Mouse (Mus musculus) lung, embryonic 15.5 days (tissue): ENCODE measurements around the gene Arhgef12. TPM values are rescaled to one million over a fixed set of nuclear protein-coding genes. Genes with fewer than 3 reads are reported as not detected.
"Not testable (repeated sequence)": the region's sequence is repeated elsewhere in the genome, so short reads cannot be mapped to it uniquely, and the experiment has no call there.

Source experiments
- ATAC-seq: fragments of 200-750 bp; cut with Nextera tagmentation; 2 replicates; pipeline ENCODE4 v1.8.0; 2017; ENCODE audit warnings: moderate number of reproducible peaks, borderline replicate concordance; ENCODE audit not compliant: low FRiP score, low TSS enrichment; ENCODE audit errors: extremely low read depth
- H3K27ac ChIP-seq: fragments of 300-500 bp; sonication (generic); 2 replicates; pipeline ENCODE4 v1.5.1; 2015; ENCODE audit warnings: moderate library complexity, mild to moderate bottlenecking, inconsistent platforms
- H3K27me3 ChIP-seq: fragments of 300-500 bp; sonication (generic); 2 replicates; pipeline ENCODE4 v1.6.1; 2015; ENCODE audit warnings: inconsistent platforms
- H3K36me3 ChIP-seq: fragments of 300-500 bp; sonication (generic); 2 replicates; pipeline ENCODE4 v1.6.1; 2015; ENCODE audit warnings: inconsistent platforms
- H3K4me1 ChIP-seq: fragments of 300-500 bp; sonication (generic); 2 replicates; pipeline ENCODE4 v1.6.1; 2015; ENCODE audit warnings: inconsistent platforms
- H3K4me2 ChIP-seq: fragments of 300-500 bp; sonication (generic); 2 replicates; pipeline ENCODE4 v1.6.1; 2015; ENCODE audit warnings: inconsistent platforms, mild to moderate bottlenecking, moderate library complexity
- H3K4me3 ChIP-seq: fragments of 300-500 bp; sonication (generic); 2 replicates; pipeline ENCODE4 v1.5.1; 2015; ENCODE audit warnings: mild to moderate bottlenecking, inconsistent platforms
- H3K9ac ChIP-seq: fragments of 300-500 bp; sonication (generic); 2 replicates; pipeline ENCODE4 v1.6.1; 2015; ENCODE audit warnings: inconsistent platforms
- H3K9me3 ChIP-seq: fragments of 300-500 bp; sonication (generic); 2 replicates; pipeline ENCODE4 v1.6.1; 2016; ENCODE audit warnings: inconsistent platforms
- WGBS: fragments of 180-500 bp; shearing (Covaris S2); methylation state at CpG from one replicate; pipeline ENCODE4 v1.1.7; 2015; 5-methylcytosine and 5-hydroxymethylcytosine counted together
- polyA plus RNA-seq: library from polyadenylated mRNA; unstranded; fragments of >200 nt; fragmentation: Nextera tagmentation; extraction: Ambion mirVana; gene quantifications from 2 replicates; pipeline ENCODE4 v1.2.1, GENCODE M21; 2015

Gene Arhgef12
- polyA plus RNA-seq, 1 experiment from 2014 or later: 14.3 TPM

DNA sequence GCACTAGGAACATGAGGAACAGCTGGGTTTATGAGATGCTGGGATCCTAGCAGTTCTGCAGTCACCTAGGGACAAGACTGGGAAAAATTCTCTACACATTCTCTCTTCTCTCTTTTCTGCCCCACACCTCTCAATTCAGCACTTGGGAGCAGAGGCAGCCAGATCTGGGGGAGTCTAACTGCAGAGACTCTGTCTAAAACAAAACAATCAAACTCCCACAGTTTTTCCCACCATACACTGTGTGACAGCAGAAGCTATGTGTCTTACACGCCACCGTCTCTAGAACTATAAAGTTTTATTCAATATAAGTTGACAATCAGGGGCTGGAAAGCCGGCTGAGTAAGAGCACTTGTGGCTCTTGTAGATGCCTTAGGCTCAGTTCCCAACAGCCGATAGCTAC lies 119.1 kb downstream of the Arhgef12 start:
- no peaks in the 10 kb centered on the region for H3K4me1 ChIP-seq
- 77% methylated on average over 4 of the region's 4 CpGs for WGBS
- H3K27me3 ChIP-seq: no peaks in the 10 kb centered on the region
- H3K4me3 ChIP-seq: no peak overlapping the region
- H3K9ac ChIP-seq: no peak overlapping the region
- ATAC-seq: no peak
- H3K9me3 ChIP-seq: no peaks in the 10 kb centered on the region
- no peak overlapping the region for H3K4me2 ChIP-seq
- peaks cover 59% of the 10 kb centered on the region for H3K36me3 ChIP-seq
- no peak overlapping the region for H3K27ac ChIP-seq

DNA sequence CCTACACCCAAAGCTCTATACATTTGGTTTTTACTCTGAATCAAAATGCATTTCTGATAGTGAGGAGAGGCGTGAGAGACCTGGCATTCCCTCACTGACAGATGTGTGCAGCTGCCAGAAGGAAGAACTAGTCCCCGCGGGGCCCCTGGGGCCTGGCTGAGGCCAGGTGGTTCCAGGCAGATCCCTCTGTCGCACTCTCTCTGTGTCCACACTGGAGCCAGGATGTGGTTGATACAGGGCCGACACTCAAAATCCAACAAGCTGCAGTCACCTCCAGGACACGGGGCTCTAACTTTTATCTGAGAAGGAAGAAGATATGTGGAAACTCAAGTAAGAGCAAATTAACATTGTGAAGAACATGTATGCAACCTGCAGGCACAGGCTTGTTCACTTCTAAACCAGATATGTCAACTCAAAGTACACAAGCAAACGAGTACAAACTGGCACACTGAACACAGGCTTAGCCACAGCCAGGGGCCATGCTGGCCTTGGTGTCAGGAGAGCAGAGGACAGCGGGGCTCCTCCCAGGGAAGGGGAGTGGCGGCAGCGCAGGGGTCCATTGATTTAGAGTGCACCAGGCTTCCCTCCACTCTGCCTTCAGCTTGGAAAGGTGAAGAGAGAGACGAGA lies 138.0 kb downstream of the Arhgef12 start:
- Histone ChIP-seq H3K36me3 (peaks cover 70% of the 10 kb centered on the region), H3K9ac (no peak overlapping the region), H3K9me3 (no peaks in the 10 kb centered on the region), H3K4me3 (no peak overlapping the region), H3K27ac (no peak overlapping the region), H3K4me1 (no peaks in the 10 kb centered on the region), H3K4me2 (no peak overlapping the region), H3K27me3 (no peaks in the 10 kb centered on the region)
- ATAC-seq: no peak
- 63% methylated on average over 11 of the region's 11 CpGs for WGBS

DNA sequence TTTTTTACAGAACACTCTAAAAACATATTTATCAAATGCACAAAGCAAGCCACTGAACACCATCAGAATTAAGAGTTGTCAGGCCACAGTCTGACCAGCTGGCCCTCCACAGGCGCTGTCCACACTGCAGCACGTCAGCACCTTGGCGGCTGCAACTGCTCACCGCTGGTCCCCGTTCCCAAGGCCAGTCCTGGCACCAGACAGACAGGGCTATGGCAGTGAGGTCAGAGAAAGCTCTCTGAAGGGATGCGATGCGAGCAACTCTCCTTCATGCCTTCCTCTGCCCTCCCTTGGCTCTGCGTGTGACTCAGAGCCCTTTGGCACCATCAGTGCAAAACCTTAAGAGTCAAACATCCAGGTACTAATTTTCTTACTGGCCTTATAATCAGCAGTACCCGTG lies 139.3 kb downstream of the Arhgef12 start:
- Histone ChIP-seq H3K9me3 (no peaks in the 10 kb centered on the region), H3K4me1 (no peaks in the 10 kb centered on the region), H3K4me3 (no peak overlapping the region), H3K27ac (no peak overlapping the region), H3K9ac (no peak overlapping the region), H3K27me3 (no peaks in the 10 kb centered on the region), H3K36me3 (peaks cover 64% of the 10 kb centered on the region), H3K4me2 (no peak overlapping the region)
- ATAC-seq: no peak
- WGBS: 79% methylated on average over 9 of the region's 9 CpGs

DNA sequence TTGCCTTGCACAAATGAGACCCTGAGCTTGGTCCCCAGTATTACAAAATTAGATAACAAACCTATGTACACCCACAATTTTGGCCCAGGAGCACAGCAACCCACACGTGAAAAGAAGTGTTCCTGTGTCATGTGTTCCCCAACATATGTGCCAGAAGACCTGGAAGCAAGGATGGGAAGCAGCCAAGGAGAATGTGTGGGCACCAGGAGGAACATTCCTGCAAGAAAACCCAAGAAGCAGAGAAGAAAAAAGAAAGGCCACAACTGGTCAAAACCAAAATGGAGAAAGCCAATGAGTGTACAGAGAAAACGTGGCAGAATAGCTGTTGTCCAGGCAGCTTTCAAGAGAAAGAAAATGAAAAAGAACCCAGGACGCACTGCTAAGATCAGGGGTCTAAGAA lies 142.2 kb downstream of the Arhgef12 start:
- ATAC-seq, H3K4me3 ChIP-seq, H3K27ac ChIP-seq, H3K4me2 ChIP-seq, H3K4me1 ChIP-seq, H3K9ac ChIP-seq, H3K27me3 ChIP-seq, H3K9me3 ChIP-seq: not testable (repeated sequence)
- WGBS: 77% methylated on average over 3 of the region's 3 CpGs
- H3K36me3 ChIP-seq: peaks cover 35% of the 10 kb centered on the region

DNA sequence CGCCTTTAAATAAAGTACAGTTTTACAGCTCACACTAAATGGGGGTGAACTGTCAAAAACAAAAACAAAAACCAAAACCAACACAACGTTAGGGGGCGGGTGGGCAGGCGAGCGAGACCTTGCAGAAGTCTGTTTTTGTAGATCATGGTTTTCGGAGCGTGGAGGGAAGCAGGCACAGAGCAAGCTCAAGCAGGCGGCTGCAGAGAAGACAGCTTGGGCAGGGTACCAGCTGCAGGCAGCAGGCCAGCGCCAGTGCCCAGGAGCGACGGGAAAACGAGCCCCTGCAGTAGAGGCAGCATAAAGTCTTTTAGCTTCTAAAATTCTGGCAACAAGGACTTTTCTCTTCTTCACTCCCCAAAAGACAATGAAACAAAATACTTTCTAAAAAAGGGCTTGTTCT lies 142.7 kb downstream of the Arhgef12 start:
- Histone ChIP-seq H3K4me1 (no peaks in the 10 kb centered on the region), H3K9me3 (no peaks in the 10 kb centered on the region), H3K9ac (no peak overlapping the region), H3K4me2 (no peak overlapping the region), H3K36me3 (peaks cover 30% of the 10 kb centered on the region), H3K27ac (no peak overlapping the region), H3K4me3 (no peak overlapping the region), H3K27me3 (no peaks in the 10 kb centered on the region)
- no peak for ATAC-seq
- whole genome bisulfite sequencing: 82% methylated on average over 12 of the region's 12 CpGs

DNA sequence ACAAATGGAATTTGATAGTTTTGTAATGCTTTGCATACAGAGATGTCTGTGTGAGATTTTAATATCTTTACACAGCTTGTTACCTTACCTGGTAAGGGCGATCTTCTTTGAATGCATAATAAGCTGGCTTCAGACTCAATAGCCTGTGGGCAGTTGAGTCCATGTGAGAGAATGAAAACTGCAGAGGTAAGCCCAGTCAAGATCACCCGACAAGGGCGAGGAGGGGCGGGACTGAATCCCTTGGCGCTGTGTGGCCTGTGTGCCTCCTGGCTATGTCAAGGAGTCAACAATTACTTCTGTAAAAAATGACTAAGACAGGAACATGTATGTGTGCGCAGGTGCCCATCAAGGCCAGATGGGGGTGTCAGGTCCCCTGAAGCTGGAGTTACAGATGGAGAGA lies 144.5 kb downstream of the Arhgef12 start:
- Histone ChIP-seq H3K4me1 (no peaks in the 10 kb centered on the region), H3K27me3 (no peaks in the 10 kb centered on the region), H3K27ac (no peak overlapping the region), H3K9ac (no peak overlapping the region), H3K36me3 (peaks cover 15% of the 10 kb centered on the region; the same call in 1 of the 2 replicates), H3K9me3 (no peaks in the 10 kb centered on the region), H3K4me2 (no peak overlapping the region), H3K4me3 (no peak overlapping the region)
- WGBS: 81% methylated on average over 6 of the region's 6 CpGs
- no peak for ATAC-seq

DNA sequence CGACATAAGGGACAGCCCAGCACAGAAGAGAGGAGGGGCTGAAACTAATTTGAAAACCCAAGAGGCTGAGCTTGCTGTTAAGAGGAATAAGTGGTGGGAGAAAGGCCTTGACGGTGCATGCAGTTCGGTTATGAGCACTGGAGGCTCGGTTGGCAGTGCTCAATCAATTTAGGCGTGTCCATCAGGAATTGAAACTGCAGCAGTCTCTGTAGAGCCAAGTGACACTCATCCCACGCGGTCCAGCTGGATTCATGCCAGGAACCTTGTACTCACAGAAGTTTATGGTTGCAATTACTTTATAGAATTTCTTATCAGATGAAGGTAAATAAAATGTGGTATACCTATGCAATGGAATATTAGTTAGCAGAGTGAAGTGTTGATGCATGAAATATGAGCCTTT lies 148.6 kb downstream of the Arhgef12 start:
- Histone ChIP-seq H3K27me3 (no peaks in the 10 kb centered on the region), H3K4me1 (no peaks in the 10 kb centered on the region), H3K9ac (no peak overlapping the region), H3K4me3 (no peak overlapping the region), H3K27ac (no peak overlapping the region), H3K36me3 (0 out of 2 replicates have a peak, but pooled peaks cover 2% of the 10 kb centered on the region), H3K4me2 (no peak overlapping the region), H3K9me3 (no peaks in the 10 kb centered on the region)
- no peak for ATAC-seq
- WGBS: 50% methylated on average over 7 of the region's 7 CpGs

DNA sequence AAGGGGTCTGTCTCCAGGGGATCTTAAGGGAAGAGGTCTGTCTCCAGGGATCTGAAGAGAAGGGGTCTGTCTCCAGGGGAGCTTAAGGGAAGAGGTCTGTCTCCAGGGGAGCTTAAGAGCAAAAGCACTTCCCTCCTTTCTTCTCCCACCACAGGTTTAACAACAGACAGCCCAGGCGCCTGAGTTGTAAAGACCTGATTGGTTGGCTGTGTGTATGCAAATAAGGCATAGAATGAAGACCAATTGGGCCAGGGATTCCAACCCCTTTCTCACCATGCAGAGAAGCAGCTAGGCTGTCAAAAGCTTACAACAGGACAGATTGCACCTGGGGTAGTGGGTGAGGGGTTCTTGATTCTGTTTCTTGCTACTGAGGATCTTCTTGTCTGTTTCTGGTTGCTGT lies 158.7 kb downstream of the Arhgef12 start:
- WGBS: 78% methylated on average over 1 of the region's 1 CpGs
- no peak overlapping the region for H3K9ac ChIP-seq
- ATAC-seq: no peak

DNA sequence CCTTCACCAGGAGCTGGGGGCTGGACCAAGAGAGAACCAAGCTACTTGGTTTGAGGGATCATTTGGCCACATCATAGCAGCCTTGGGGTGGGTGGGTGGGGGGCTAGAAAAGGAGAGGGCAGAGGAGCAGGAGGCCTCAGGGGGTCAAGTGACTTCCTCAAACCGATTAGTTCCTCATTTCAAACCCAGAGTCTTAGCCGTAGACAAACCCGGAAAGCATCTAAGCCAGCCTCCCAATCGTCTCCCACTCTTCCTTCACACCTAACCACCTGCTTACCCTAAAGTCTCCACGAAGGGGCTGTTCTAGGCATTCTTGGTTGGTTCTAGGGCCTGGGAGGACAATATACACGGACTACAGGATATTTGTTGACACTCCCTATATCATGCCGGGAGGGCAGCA lies 161.9 kb downstream of the Arhgef12 start:
- Histone ChIP-seq H3K9ac (no peak overlapping the region), H3K27ac (no peak overlapping the region), H3K4me1 (peaks cover 20% of the 10 kb centered on the region), H3K27me3 (peaks cover 7% of the 10 kb centered on the region; the same call in 1 of the 2 replicates), H3K9me3 (no peaks in the 10 kb centered on the region), H3K4me2 (no peak overlapping the region; the same call in 1 of the 2 replicates), H3K36me3 (no peaks in the 10 kb centered on the region), H3K4me3 (no peak overlapping the region)
- ATAC-seq: no peak
- 70% methylated on average over 7 of the region's 7 CpGs for WGBS

More for the DNA sequence above, 158.7 kb downstream of the Arhgef12 start:
- H3K27ac ChIP-seq: no peak overlapping the region
- H3K9me3 ChIP-seq: no peaks in the 10 kb centered on the region
- H3K4me2 ChIP-seq: no peak overlapping the region
- no peaks in the 10 kb centered on the region for H3K36me3 ChIP-seq
- peaks cover under 1% of the 10 kb centered on the region; the same call in 1 of the 2 replicates for H3K27me3 ChIP-seq
- H3K4me3 ChIP-seq: no peak overlapping the region
- peaks cover 3% of the 10 kb centered on the region for H3K4me1 ChIP-seq

DNA sequence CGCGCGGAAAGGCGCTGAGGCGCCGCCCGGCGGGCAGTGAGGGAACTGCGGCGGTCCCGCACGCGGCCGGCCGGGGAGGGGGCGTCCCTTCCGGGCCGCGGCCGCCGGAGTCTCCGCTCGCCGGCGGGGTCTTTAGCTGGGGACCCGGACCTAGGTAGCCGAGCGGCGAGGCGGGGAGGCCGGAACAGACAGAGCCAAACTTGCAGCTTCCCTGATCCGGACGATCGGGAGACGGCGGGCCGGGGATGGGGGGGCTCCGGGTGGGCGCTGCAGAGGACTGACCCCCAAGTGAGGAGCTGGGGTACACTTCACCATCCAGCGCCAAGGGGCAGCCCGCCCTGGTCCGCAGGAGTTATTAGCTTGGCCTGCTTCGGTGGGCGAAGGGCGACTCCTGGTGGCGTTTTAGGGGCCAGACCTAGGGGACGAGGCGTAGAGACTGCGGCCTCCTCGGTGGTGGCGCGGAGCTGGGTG lies 162.5 kb downstream of the Arhgef12 start:
- Histone ChIP-seq H3K9ac (peak overlapping the region; percentile 82), H3K4me1 (peaks cover 21% of the 10 kb centered on the region), H3K36me3 (no peaks in the 10 kb centered on the region), H3K4me3 (peak overlapping the region; percentile 81), H3K9me3 (no peaks in the 10 kb centered on the region), H3K27me3 (peaks cover 7% of the 10 kb centered on the region; the same call in 1 of the 2 replicates), H3K27ac (0 out of 2 replicates have a peak overlapping the region, but pooled peaks have one; percentile 20), H3K4me2 (peak overlapping the region; percentile 100)
- ATAC-seq: peak; percentile 88
- WGBS: under 1% methylated on average over 49 of the region's 52 CpGs

DNA sequence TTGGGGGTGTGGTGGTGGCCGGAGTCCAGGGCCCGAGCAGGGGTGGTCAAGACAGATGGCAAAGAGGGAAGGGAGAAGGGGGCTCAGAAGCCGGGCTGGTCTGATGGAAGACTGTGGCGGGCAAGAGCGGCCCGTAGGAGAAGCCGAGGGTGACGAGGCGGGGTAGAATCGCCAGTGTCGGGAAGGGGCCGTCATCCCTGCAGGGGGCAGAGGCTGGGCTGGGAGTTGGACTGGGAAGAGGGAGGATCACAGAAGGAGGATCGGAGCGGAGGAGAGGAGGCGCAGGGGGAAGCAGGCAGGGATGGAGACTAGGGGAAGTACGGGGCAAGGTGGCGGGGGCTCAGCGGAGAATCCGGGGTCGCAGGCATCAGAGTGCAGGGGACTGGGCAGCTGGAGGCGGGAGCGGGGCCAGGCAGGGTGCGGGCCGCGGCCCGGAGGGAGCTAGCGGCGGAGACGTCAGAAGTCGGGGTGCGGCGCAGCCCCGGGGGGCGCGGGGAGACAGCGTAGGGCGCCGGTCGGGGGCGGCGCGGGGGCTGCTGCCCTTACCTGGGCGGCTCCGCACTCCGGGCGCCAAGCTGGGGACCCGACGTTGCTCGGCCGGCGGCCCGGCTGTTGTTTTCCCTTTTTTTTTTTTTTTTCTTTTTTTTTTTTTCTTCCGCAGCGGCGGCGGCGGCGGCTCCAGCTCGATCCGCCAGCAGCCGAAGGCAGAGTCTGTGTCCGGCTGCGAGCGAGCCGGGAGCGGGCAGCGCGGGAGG lies 163.1 kb downstream of the Arhgef12 start, which contains the start of gene Grik4:
Gene Grik4, minus strand, starts transcription at position 713 of the 755 bp plus-strand sequence.
- Histone ChIP-seq H3K4me1 (peaks cover 26% of the 10 kb centered on the region), H3K36me3 (no peaks in the 10 kb centered on the region), H3K27ac (peak within 1 kb of the TSS; percentile 63), H3K9me3 (no peaks in the 10 kb centered on the region), H3K9ac (peak within 1 kb of the TSS; percentile 82), H3K27me3 (peaks cover 7% of the 10 kb centered on the region; the same call in 1 of the 2 replicates), H3K4me3 (peak within 1 kb of the TSS; percentile 81), H3K4me2 (peak within 1 kb of the TSS; percentile 100)
- peak; percentile 76 for ATAC-seq
- WGBS: under 1% methylated on average over 54 of the region's 68 CpGs

DNA sequence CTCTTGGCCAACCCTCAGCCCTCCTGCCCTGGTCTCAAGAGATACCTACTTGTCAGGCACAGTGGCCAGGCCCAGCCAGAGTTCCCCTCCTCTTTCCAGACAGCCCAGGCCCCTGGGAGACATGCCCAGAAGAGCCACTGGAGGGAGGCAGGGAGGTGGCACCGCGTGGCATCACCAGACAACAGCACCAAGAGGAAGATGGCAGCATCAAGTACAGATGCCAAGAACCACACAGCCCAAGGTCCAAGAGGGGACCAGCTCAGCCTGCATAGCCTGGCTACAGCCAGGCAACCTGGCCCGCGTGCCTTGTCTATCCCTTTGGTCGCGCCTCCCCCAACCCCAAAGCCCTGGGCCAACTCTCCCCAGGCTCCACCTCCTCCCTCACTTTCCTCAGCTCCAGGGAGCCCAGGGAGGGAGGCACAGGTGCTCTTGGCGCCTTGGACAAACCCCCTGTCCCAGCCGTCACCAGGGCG lies 163.9 kb downstream of the Arhgef12 start:
- Histone ChIP-seq H3K4me1 (peaks cover 33% of the 10 kb centered on the region), H3K36me3 (no peaks in the 10 kb centered on the region), H3K4me2 (peak overlapping the region; percentile 100), H3K4me3 (peak overlapping the region; percentile 81), H3K9ac (peak overlapping the region; percentile 82; the same call in 1 of the 2 replicates), H3K9me3 (no peaks in the 10 kb centered on the region), H3K27ac (peak overlapping the region; percentile 63), H3K27me3 (peaks cover 7% of the 10 kb centered on the region; the same call in 1 of the 2 replicates)
- ATAC-seq: 0 out of 2 replicates have a peak, but pooled peaks have one; percentile 6
- 6% methylated on average over 9 of the region's 9 CpGs for WGBS
